Mouse (Mus musculus): Measurements from ENCODE around the gene Krtap3-3. TPM values are rescaled to one million over a fixed set of nuclear protein-coding genes. Genes with fewer than 3 reads are reported as not detected.
"Not testable (repeated sequence)": the region's sequence is repeated elsewhere in the genome, so short reads cannot be mapped to it uniquely, and the experiment has no call there.

Gene Krtap3-3
- not detected for polyA plus RNA-seq (2012; fragmentation: generic; extraction: Trizol)
- long read RNA-seq, experiment 1 = 0 reads
- long read RNA-seq, experiment 2 = 0 reads

DNA sequence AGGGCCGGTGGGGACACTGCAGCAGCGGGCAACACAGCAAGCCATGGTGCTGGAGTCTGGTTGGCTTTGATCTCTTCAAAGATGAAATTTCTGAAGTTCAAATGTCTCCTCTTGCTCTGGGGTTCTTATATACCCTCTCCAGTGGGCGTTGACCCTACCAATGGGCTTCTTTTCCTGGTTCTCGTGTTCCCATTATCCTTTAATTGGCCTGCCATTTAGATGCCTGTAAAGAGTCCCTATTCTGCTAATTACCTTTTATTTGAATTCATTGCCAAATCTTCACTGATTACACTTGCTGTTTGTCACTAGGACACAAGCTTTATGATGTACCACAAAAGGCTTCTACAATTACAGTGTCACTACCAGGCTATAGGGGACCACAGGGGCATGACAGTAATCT, at the start of gene Krtap3-3:
Krtap3-3 (minus strand) TSS at position 101 of the 400 bp plus-strand sequence.
- Histone ChIP-seq H3K27me3 (ENCODE audit: control insufficient read depth, insufficient read depth, insufficient read length) (no peaks in the 10 kb centered on the region), H3K4me3 (ENCODE audit: insufficient read depth, poor library complexity, severe bottlenecking) (no peak within 1 kb of the TSS), H3K79me2 (ENCODE audit: control insufficient read depth, insufficient read depth) (no peaks in the 10 kb centered on the region), H3K36me3 (ENCODE audit: control insufficient read depth, insufficient read depth) (no peaks in the 10 kb centered on the region), H3ac (ENCODE audit: control insufficient read depth, insufficient read length, low read depth) (no peak within 1 kb of the TSS), H3K79me3 (ENCODE audit: low read depth) (no peaks in the 10 kb centered on the region)
- no peak for TF ChIP-seq FOSL1 (IDR thresholded peaks at IDR 0.05; ENCODE audit: insufficient read depth, low read length, poor library complexity, severe bottlenecking)
- TF ChIP-seq CTCF (IDR thresholded peaks at IDR 0.05; ENCODE audit: control insufficient read depth, insufficient read depth, insufficient read length) = no peak
- TF ChIP-seq CEBPB (IDR thresholded peaks at IDR 0.05; ENCODE audit: low read depth) = no peak
- no peak for TF ChIP-seq MYOG (IDR thresholded peaks at IDR 0.05; ENCODE audit: control insufficient read depth, extremely low read depth, insufficient read length)
- TF ChIP-seq USF1 (IDR thresholded peaks at IDR 0.05; ENCODE audit: low read depth) = no peak
- no peak for TF ChIP-seq MAX (IDR thresholded peaks at IDR 0.05)
- TF ChIP-seq MYOD1 (IDR thresholded peaks at IDR 0.05; ENCODE audit: control insufficient read depth, insufficient read length, low read depth) = no peak

DNA sequence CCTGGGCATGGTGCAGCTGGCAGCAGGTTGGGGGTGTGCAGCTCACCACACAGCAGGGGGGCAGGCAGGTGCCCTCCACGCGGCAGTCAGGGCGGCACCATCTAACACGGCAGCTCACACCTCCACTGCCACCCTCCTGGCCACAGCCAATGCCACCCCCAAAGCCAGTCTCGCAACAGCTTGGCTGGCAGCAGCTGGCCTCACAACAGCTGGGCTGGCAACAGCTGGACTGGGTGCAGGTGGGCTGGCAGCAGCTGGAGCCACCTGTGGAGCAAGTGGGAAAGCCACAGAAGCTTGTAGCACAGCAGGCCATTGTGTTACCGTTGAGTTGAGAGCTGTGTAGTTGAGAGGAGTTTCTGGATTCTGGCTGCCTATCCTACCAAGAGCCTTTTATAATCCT, 47.1 kb upstream of the Krtap3-3 start, which contains the start of gene Krtap9-3:
Krtap9-3 (minus strand) TSS at position 364 of the 400 bp plus-strand sequence.
- not testable (repeated sequence) for H3K79me2 ChIP-seq (ENCODE audit: control insufficient read depth, insufficient read depth); H3K4me3 ChIP-seq (ENCODE audit: insufficient read depth, poor library complexity, severe bottlenecking); H3K79me3 ChIP-seq (ENCODE audit: low read depth); H3K36me3 ChIP-seq (ENCODE audit: control insufficient read depth, insufficient read depth); H3K27me3 ChIP-seq (ENCODE audit: control insufficient read depth, insufficient read depth, insufficient read length); H3ac ChIP-seq (ENCODE audit: control insufficient read depth, insufficient read length, low read depth)
- TF ChIP-seq MYOD1 (IDR thresholded peaks at IDR 0.05; ENCODE audit: control insufficient read depth, insufficient read length, low read depth) = peak; percentile 88

DNA sequence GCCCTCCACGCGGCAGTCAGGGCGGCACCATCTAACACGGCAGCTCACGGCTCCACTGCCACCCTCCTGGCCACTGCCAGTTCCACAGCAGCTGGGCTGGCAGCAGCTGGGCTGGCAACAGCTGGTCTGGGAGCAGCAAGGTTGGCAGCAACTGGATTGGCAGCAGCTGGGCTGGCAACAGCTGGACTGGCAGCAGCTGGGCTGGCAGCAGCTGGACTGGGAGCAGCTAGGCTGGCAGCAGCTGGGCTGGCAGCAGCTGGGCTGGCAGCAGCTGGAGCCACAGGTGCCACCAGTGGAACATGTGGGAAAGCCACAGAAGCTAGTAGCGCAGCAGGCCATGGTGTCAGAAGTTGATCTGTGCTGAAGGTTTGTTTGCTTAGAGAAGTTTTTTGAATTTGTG, 40.3 kb upstream of the Krtap3-3 start, which contains the start of gene Krtap1-3:
Krtap1-3 (minus strand) TSS at position 359 of the 400 bp plus-strand sequence.
- Histone ChIP-seq H3K27me3 (ENCODE audit: control insufficient read depth, insufficient read depth, insufficient read length) (no peaks in the 10 kb centered on the region), H3K79me3 (ENCODE audit: low read depth) (no peaks in the 10 kb centered on the region), H3K36me3 (ENCODE audit: control insufficient read depth, insufficient read depth) (no peaks in the 10 kb centered on the region), H3ac (ENCODE audit: control insufficient read depth, insufficient read length, low read depth) (no peak within 1 kb of the TSS), H3K4me3 (ENCODE audit: insufficient read depth, poor library complexity, severe bottlenecking) (no peak within 1 kb of the TSS), H3K79me2 (ENCODE audit: control insufficient read depth, insufficient read depth) (no peaks in the 10 kb centered on the region)
- TF ChIP-seq USF1 (IDR thresholded peaks at IDR 0.05; ENCODE audit: low read depth) = no peak
- TF ChIP-seq MYOD1 (IDR thresholded peaks at IDR 0.05; ENCODE audit: control insufficient read depth, insufficient read length, low read depth) = peak; percentile 96

DNA sequence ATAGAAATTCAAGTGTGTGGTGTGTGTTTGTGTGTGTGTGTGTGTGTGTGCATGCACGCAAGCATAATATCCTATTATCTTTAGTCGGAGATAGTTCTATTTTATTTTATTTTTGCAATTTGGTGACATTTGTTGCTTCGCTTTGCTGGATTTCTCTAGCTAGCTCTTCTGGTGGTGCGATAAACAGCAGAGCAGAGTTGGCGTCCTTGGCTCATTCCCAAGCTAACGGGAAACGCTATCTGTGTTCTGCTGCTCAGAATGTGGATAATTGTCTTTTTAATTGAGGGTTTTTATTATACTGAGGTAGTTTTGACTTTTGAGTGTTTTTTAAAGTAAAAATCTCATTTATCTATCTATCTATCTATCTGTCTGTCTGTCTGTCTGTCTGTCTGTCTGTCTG, 34.4 kb upstream of the Krtap3-3 start:
- H3K36me3 ChIP-seq (ENCODE audit: control insufficient read depth, insufficient read depth) = no peaks in the 10 kb centered on the region
- H3K4me3 ChIP-seq (ENCODE audit: insufficient read depth, poor library complexity, severe bottlenecking) = no peak overlapping the region
- H3K27me3 ChIP-seq (ENCODE audit: control insufficient read depth, insufficient read depth, insufficient read length) = no peaks in the 10 kb centered on the region
- H3ac ChIP-seq (ENCODE audit: control insufficient read depth, insufficient read length, low read depth) = no peak overlapping the region
- TF ChIP-seq USF1 (IDR thresholded peaks at IDR 0.05; ENCODE audit: low read depth) (no peak), CEBPB (IDR thresholded peaks at IDR 0.05; ENCODE audit: low read depth) (no peak)
- H3K79me2 ChIP-seq (ENCODE audit: control insufficient read depth, insufficient read depth) = no peaks in the 10 kb centered on the region
- H3K79me3 ChIP-seq (ENCODE audit: low read depth) = no peaks in the 10 kb centered on the region

DNA sequence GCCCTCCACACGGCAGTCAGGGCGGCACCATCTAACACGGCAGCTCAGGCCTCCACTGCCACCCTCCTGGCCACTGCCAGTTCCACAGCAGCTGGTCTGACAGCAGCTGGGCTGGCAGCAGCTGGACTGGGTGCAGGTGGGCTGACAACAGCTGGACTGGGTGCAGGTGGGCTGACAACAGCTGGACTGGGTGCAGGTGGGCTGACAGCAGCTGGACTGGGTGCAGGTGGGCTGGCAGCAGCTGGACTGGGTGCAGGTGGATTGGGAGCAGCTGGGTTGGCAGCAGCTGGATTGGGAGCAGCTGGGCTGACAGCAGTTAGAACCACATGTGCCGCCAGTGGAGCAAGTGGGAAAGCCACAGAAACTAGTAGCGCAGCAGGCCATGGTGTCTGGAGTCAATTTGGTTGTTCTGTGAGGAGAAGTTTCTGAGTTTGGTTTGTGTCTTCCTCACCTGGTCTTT, 32.6 kb upstream of the Krtap3-3 start, which contains the start of gene Krtap1-4:
Krtap1-4 (minus strand) TSS at position 410 of the 460 bp plus-strand sequence.
- Histone ChIP-seq H3K79me3 (ENCODE audit: low read depth) (no peaks in the 10 kb centered on the region), H3K36me3 (ENCODE audit: control insufficient read depth, insufficient read depth) (no peaks in the 10 kb centered on the region), H3ac (ENCODE audit: control insufficient read depth, insufficient read length, low read depth) (no peak within 1 kb of the TSS), H3K27me3 (ENCODE audit: control insufficient read depth, insufficient read depth, insufficient read length) (no peaks in the 10 kb centered on the region), H3K4me3 (ENCODE audit: insufficient read depth, poor library complexity, severe bottlenecking) (no peak within 1 kb of the TSS), H3K79me2 (ENCODE audit: control insufficient read depth, insufficient read depth) (no peaks in the 10 kb centered on the region)
- TF ChIP-seq FOSL1 (IDR thresholded peaks at IDR 0.05; ENCODE audit: insufficient read depth, low read length, poor library complexity, severe bottlenecking) (no peak), USF1 (IDR thresholded peaks at IDR 0.05; ENCODE audit: low read depth) (no peak), MYOD1 (IDR thresholded peaks at IDR 0.05; ENCODE audit: control insufficient read depth, insufficient read length, low read depth) (peak; percentile 71)

DNA sequence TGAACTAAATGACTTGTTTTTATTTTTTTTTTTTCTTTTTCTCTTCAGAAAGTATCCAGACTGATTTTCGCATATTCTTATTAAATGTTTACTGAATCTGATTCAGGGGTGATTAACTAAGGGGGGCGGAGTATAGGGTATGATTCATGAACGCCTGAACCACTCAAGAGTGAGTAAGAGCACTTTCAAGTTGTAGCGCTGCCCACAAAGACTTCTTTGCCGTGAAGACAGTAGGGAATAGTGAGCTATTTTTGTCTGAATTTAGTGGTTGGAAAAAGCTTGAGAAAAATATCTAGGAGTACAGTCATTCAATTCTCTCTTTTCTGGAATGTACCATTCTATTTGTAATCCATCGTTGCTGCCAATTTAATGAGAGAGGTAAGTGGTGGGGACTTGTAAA, 30.9 kb upstream of the Krtap3-3 start:
- no peaks in the 10 kb centered on the region for H3K79me3 ChIP-seq (ENCODE audit: low read depth)
- H3ac ChIP-seq (ENCODE audit: control insufficient read depth, insufficient read length, low read depth) = no peak overlapping the region
- no peak overlapping the region for H3K4me3 ChIP-seq (ENCODE audit: insufficient read depth, poor library complexity, severe bottlenecking)
- H3K27me3 ChIP-seq (ENCODE audit: control insufficient read depth, insufficient read depth, insufficient read length) = no peaks in the 10 kb centered on the region
- no peaks in the 10 kb centered on the region for H3K79me2 ChIP-seq (ENCODE audit: control insufficient read depth, insufficient read depth)
- no peaks in the 10 kb centered on the region for H3K36me3 ChIP-seq (ENCODE audit: control insufficient read depth, insufficient read depth)
- peak; percentile 51 for TF ChIP-seq FOSL1 (IDR thresholded peaks at IDR 0.05; ENCODE audit: insufficient read depth, low read length, poor library complexity, severe bottlenecking)
- TF ChIP-seq MYOD1 (IDR thresholded peaks at IDR 0.05; ENCODE audit: control insufficient read depth, insufficient read length, low read depth) = no peak

DNA sequence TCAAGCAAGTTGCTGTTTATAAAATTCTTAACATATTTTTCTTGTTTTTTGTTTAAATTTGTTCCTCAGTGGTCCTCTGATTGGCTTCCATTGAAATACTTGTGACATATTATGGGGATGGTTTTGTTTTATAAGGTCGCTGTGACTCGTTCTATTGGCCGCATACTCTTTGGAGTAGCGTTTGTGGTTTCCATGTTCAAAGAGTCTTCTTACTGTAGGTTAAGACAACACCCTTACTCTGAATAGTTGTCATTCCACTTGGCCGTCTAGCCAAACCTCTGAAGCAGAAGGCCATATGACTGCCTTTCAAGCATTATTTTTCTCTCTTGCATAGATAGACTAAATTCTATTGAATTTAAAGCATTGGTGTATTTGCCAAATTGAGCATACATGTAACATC, 30.4 kb upstream of the Krtap3-3 start:
- Histone ChIP-seq H3K4me3 (ENCODE audit: insufficient read depth, poor library complexity, severe bottlenecking) (no peak overlapping the region), H3ac (ENCODE audit: control insufficient read depth, insufficient read length, low read depth) (no peak overlapping the region), H3K79me2 (ENCODE audit: control insufficient read depth, insufficient read depth) (no peaks in the 10 kb centered on the region), H3K79me3 (ENCODE audit: low read depth) (no peaks in the 10 kb centered on the region), H3K27me3 (ENCODE audit: control insufficient read depth, insufficient read depth, insufficient read length) (no peaks in the 10 kb centered on the region), H3K36me3 (ENCODE audit: control insufficient read depth, insufficient read depth) (no peaks in the 10 kb centered on the region)
- TF ChIP-seq MAX (IDR thresholded peaks at IDR 0.05) = peak; percentile 23
- TF ChIP-seq CTCF (IDR thresholded peaks at IDR 0.05; ENCODE audit: control insufficient read depth, insufficient read depth, insufficient read length) = no peak

Measured in C2C12 (cell line).